Mouse (Mus musculus) CH12.LX (cell line): Measurements from ENCODE around the gene 4930404H24Rik. TPM values are rescaled to one million over a fixed set of nuclear protein-coding genes. Genes with fewer than 3 reads are reported as not detected.

Experiments used
- DNase-seq: peaks from one replicate; pipeline ENCODE4 v3.0.0-alpha.2; 2013; ENCODE audit errors: extremely low read depth
- H3K27ac ChIP-seq: 2 replicates; pipeline ENCODE4 v1.5.1; 2012; ENCODE audit warnings: low read depth, mild to moderate bottlenecking, control low read depth, moderate library complexity; ENCODE audit not compliant: insufficient read depth
- H3K27me3 ChIP-seq: replicated peaks from 2 replicates; pipeline ENCODE3; 2012; ENCODE audit warnings: inconsistent platforms
- H3K36me3 ChIP-seq, 2 experiments: replicated peaks in 1 of 2; 2 replicates each; pipeline versions ENCODE3 to v1.6.1; 2012; ENCODE audit warnings: inconsistent platforms in 1 of 2, low read length in 1 of 2, mild to moderate bottlenecking in 1 of 2, mixed read lengths in 1 of 2, moderate library complexity in 1 of 2; ENCODE audit not compliant: control insufficient read depth in 1 of 2, insufficient read depth in 1 of 2
- H3K4me1 ChIP-seq, 2 experiments: 2 replicates each; pipeline ENCODE4 v1.6.1; 2012; ENCODE audit warnings: inconsistent platforms in 1 of 2, moderate library complexity in 1 of 2; ENCODE audit not compliant: insufficient read depth in 2 of 2, control insufficient read depth in 1 of 2
- H3K4me2 ChIP-seq: 2 replicates; pipeline ENCODE4 v1.6.1; 2012; ENCODE audit warnings: low read depth, mild to moderate bottlenecking, control low read depth; ENCODE audit not compliant: poor library complexity, insufficient read depth, severe bottlenecking
- H3K4me3 ChIP-seq, 3 experiments: fragments of 150-350 bp in 1 of 3; sonication (generic) in 1 of 3; replicated peaks in 1 of 3; 2 replicates each; pipeline versions ENCODE3 to v1.5.1; 2011 to 2012; ENCODE audit warnings: low read depth in 2 of 3, low read length in 2 of 3, mild to moderate bottlenecking in 2 of 3, moderate library complexity in 2 of 3, control low read depth in 1 of 3, improper control_type of control experiment in 1 of 3, inconsistent platforms in 1 of 3, mixed read lengths in 1 of 3; ENCODE audit not compliant: poor library complexity in 1 of 3
- H3K79me2 ChIP-seq: replicated peaks from 2 replicates; pipeline ENCODE4 v1.6.1; 2012; ENCODE audit warnings: mild to moderate bottlenecking, moderate library complexity; ENCODE audit not compliant: control insufficient read depth, poor library complexity, insufficient read depth, severe bottlenecking; ENCODE audit errors: extremely low read depth
- H3K9ac ChIP-seq: 2 replicates; pipeline ENCODE4 v1.6.1; 2012; ENCODE audit warnings: low read depth, mild to moderate bottlenecking, control low read depth, moderate library complexity; ENCODE audit not compliant: insufficient read depth
- H3K9me3 ChIP-seq: replicated peaks from 2 replicates; pipeline ENCODE3; 2012; ENCODE audit warnings: low read length, inconsistent platforms, mixed read lengths
- BHLHE40 ChIP-seq: IDR thresholded peaks from 2 replicates; pipeline ENCODE4 v1.6.1; 2011; ENCODE audit warnings: mild to moderate bottlenecking, low read depth, low read length, improper control_type of control experiment
- CHD1 ChIP-seq: IDR thresholded peaks from 2 replicates; pipeline ENCODE4 v1.6.1; 2012; ENCODE audit warnings: low read depth, low read length, improper control_type of control experiment, inconsistent platforms
- CTCF ChIP-seq, 2 experiments: IDR thresholded peaks in 1 of 2; conservative IDR thresholded peaks in 1 of 2; 2 replicates each; pipeline ENCODE4 v1.5.1; 2011 to 2012; ENCODE audit warnings: low read depth in 2 of 2, low read length in 2 of 2, improper control_type of control experiment in 1 of 2, inconsistent platforms in 1 of 2, mild to moderate bottlenecking in 1 of 2, moderate library complexity in 1 of 2
- E2F4 ChIP-seq: IDR thresholded peaks from 2 replicates; pipeline ENCODE4 v1.6.1; 2011; ENCODE audit warnings: low read depth, low read length, improper control_type of control experiment; ENCODE audit not compliant: insufficient replicate concordance
- ELF1 ChIP-seq: IDR thresholded peaks from 2 replicates; pipeline ENCODE4 v1.6.1; 2014; ENCODE audit warnings: low read depth, mild to moderate bottlenecking, inconsistent platforms, low read length, improper control_type of control experiment
- EP300 ChIP-seq: IDR thresholded peaks from 2 replicates; pipeline ENCODE4 v1.6.1; 2011; ENCODE audit warnings: low read length, improper control_type of control experiment
- ETS1 ChIP-seq: conservative IDR thresholded peaks from 2 replicates; pipeline ENCODE4 v1.6.1; 2012; ENCODE audit warnings: low read depth, mild to moderate bottlenecking, inconsistent platforms, low read length, improper control_type of control experiment, moderate library complexity
- GABPA ChIP-seq: IDR thresholded peaks from 2 replicates; pipeline ENCODE4 v1.6.1; 2012; ENCODE audit warnings: low read depth, low read length, improper control_type of control experiment, inconsistent platforms; ENCODE audit not compliant: insufficient replicate concordance
- JUN ChIP-seq: IDR thresholded peaks from 2 replicates; pipeline ENCODE4 v1.6.1; 2011; ENCODE audit warnings: low read depth, mild to moderate bottlenecking, low read length, improper control_type of control experiment, moderate library complexity; ENCODE audit not compliant: insufficient read depth
- JUND ChIP-seq: conservative IDR thresholded peaks from 2 replicates; pipeline ENCODE4 v1.6.1; 2011; ENCODE audit warnings: low read depth, low read length, improper control_type of control experiment
- KAT2A ChIP-seq: IDR thresholded peaks from 2 replicates; pipeline ENCODE4 v1.6.1; 2012; ENCODE audit warnings: low read length, improper control_type of control experiment, inconsistent platforms; ENCODE audit not compliant: insufficient replicate concordance
- MAFK ChIP-seq: IDR thresholded peaks from 2 replicates; pipeline ENCODE4 v1.6.1; 2011; ENCODE audit warnings: low read length, improper control_type of control experiment; ENCODE audit not compliant: insufficient replicate concordance
- MAX ChIP-seq: IDR thresholded peaks from 2 replicates; pipeline ENCODE4 v1.6.1; 2011; ENCODE audit warnings: low read length, improper control_type of control experiment
- MXI1 ChIP-seq: IDR thresholded peaks from 2 replicates; pipeline ENCODE4 v1.6.1; 2011; ENCODE audit warnings: mild to moderate bottlenecking, low read depth, low read length, improper control_type of control experiment
- MYC ChIP-seq: IDR thresholded peaks from 2 replicates; pipeline ENCODE4 v1.6.1; 2011; ENCODE audit warnings: low read depth, mild to moderate bottlenecking, improper control_type of control experiment, low read length
- POLR2A ChIP-seq: IDR thresholded peaks from 2 replicates; pipeline ENCODE4 v1.6.1; 2011; ENCODE audit warnings: low read depth, mild to moderate bottlenecking, improper control_type of control experiment, low read length
- RAD21 ChIP-seq: IDR thresholded peaks from 2 replicates; pipeline ENCODE4 v1.6.1; 2011; ENCODE audit warnings: low read depth, mild to moderate bottlenecking, low read length, improper control_type of control experiment, moderate library complexity
- RCOR1 ChIP-seq: conservative IDR thresholded peaks from 2 replicates; pipeline ENCODE4 v1.6.1; 2012; ENCODE audit warnings: low read depth, mild to moderate bottlenecking, inconsistent platforms, low read length, improper control_type of control experiment
- TBP ChIP-seq: conservative IDR thresholded peaks from 2 replicates; pipeline ENCODE4 v1.6.1; 2011; ENCODE audit warnings: low read depth, low read length, improper control_type of control experiment
- UBTF ChIP-seq: IDR thresholded peaks from 2 replicates; pipeline ENCODE4 v1.6.1; 2012; ENCODE audit warnings: low read depth, mild to moderate bottlenecking, inconsistent platforms, low read length, improper control_type of control experiment, moderate library complexity
- USF1 ChIP-seq: IDR thresholded peaks from 2 replicates; pipeline ENCODE4 v1.6.1; 2014; ENCODE audit warnings: low read depth, mild to moderate bottlenecking, inconsistent platforms, low read length, improper control_type of control experiment
- USF2 ChIP-seq: conservative IDR thresholded peaks from 2 replicates; pipeline ENCODE4 v1.6.1; 2011; ENCODE audit warnings: low read depth, low read length, improper control_type of control experiment
- ZC3H11A ChIP-seq: IDR thresholded peaks from 2 replicates; pipeline ENCODE4 v1.6.1; 2012; ENCODE audit warnings: low read depth, mild to moderate bottlenecking, inconsistent platforms, low read length, improper control_type of control experiment
- ZMIZ1 ChIP-seq: IDR thresholded peaks from 2 replicates; pipeline ENCODE4 v1.6.1; 2012; ENCODE audit warnings: low read depth, mild to moderate bottlenecking, inconsistent platforms, low read length, improper control_type of control experiment
- dilution Hi-C: fragments of 300-500 bp; cut with MboI; formaldehyde crosslinking; loops from 2 replicates; pipeline ENCODE4 v1.14.3; 2020; ENCODE audit warnings: low sequenced_read_pairs; ENCODE audit not compliant: extremely low pct_unique_long_range_greater_than_20kb, extremely low pct_ligation_motif_present
- in situ Hi-C: fragments of 300-500 bp; cut with MboI; formaldehyde crosslinking; loops from 3 replicates; pipeline ENCODE4 v1.14.3; 2019; ENCODE audit warnings: low sequenced_read_pairs, low pct_ligation_motif_present, low pct_unique_long_range_greater_than_20kb, mixed read lengths
- polyA plus RNA-seq: library from polyadenylated mRNA; unstranded; fragments of >175 nt; gene quantifications from 2 replicates; pipeline ENCODE4 v1.2.1, GENCODE M21; 2012; ENCODE audit warnings: low read depth; ENCODE audit not compliant: insufficient read length
- total RNA-seq, 2 experiments: library from RNA; depleted of rRNA; stranded (reverse); fragments of 300-350 nt in 1 of 2; fragments of >200 nt in 1 of 2; gene quantifications; 2 replicates each; pipeline ENCODE4 v1.2.3; 2012 to 2014

Gene 4930404H24Rik
- total and polyA plus RNA-seq, 3 experiments, result not detected

DNA sequence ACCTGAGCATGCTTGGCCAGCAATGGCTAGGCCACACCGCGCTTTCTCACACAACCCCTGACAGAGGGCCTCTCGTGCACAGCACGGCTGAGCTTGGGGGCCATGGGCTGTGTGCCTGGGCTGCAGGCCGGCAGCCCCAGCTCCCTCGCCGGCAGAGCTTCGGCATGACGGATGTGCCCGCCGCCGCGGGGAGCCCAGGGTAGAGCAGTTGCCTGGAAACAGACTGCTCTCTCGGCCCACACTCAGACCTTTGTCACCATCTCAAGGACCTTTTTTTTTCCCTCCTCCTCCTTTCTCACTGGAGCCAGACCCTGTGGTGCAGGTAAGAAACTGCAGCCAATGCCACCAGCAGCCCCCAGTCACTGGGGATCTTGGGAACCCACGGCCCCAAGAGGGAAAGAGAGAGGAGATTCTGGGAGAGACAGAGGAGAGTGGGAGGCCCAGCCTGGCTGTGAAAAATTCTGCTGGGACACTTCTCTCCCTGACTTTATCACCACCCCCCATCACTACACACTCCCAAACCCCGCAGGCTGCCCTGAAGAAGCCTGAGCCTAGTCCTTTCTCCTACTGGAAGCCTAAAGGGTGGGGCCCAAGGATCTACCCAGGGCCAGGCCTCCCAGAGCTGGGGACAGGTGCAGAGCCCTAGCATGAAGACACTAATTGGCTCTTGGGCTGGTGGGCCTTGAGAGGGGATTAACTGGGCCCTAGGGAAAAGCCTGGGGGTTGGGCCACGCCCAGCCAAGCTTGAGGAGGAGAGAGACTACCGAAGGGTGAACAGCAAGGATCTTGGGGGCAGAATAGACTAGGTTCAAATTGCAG lies 16.8 kb downstream of the 4930404H24Rik start:
- H3K79me2 ChIP-seq, result no peaks in the 10 kb centered on the region
- no peak for DNase-seq
- H3K27ac ChIP-seq, result no peak overlapping the region
- no peak overlapping the region for H3K9ac ChIP-seq
- no peaks in the 10 kb centered on the region for H3K9me3 ChIP-seq
- dilution Hi-C loops (no loop called here), in situ Hi-C loops (loop anchor here (5.0 kb wide), 1 partner anchor 68 kb away; no protein-coding TSS in a partner anchor)
- H3K4me2 ChIP-seq, result no peak overlapping the region
- no peak overlapping the region for H3K4me3 ChIP-seq
- H3K4me1 ChIP-seq, result peaks cover 36 to 53% of the 10 kb centered on the region in 2 experiments
- H3K36me3 ChIP-seq, result no peaks in the 10 kb centered on the region
- H3K27me3 ChIP-seq, result no peaks in the 10 kb centered on the region
- no peak for TF ChIP-seq UBTF
- no peak for TF ChIP-seq TBP
- no peak for TF ChIP-seq E2F4
- TF ChIP-seq ETS1, result no peak
- no peak for TF ChIP-seq JUND
- TF ChIP-seq MYC, result no peak
- no peak for TF ChIP-seq CHD1
- no peak for TF ChIP-seq JUN
- TF ChIP-seq USF1, result no peak
- no peak for TF ChIP-seq RAD21

GRCm38 (mm10) chr2:153510136-153510535 lies 17.5 kb downstream of the 4930404H24Rik start:
- H3K36me3 ChIP-seq, result no peaks in the 10 kb centered on the region
- in situ Hi-C loops, result loop anchor here (5.0 kb wide), 1 partner anchor 67 kb away; no protein-coding TSS in a partner anchor
- DNase-seq, result no peak
- TF ChIP-seq POLR2A (no peak), KAT2A (no peak), ZMIZ1 (no peak), JUN (no peak), ELF1 (no peak), USF1 (no peak), EP300 (no peak), RAD21 (no peak), RCOR1 (no peak), CTCF (conservative IDR thresholded peaks at IDR 0.05 in 1 of 2, IDR thresholded peaks at IDR 0.05 in 1 of 2; ENCODE audit: low read depth in 2 of 2, low read length in 2 of 2) (no peak), MYC (no peak), MAFK (no peak), MXI1 (no peak), GABPA (no peak), BHLHE40 (no peak), ZC3H11A (no peak), UBTF (no peak), USF2 (no peak), JUND (no peak), MAX (no peak)
- H3K9me3 ChIP-seq, result no peaks in the 10 kb centered on the region
- no peak overlapping the region for H3K27ac ChIP-seq
- H3K27me3 ChIP-seq, result no peaks in the 10 kb centered on the region
- H3K4me1 ChIP-seq, result peaks cover 36 to 53% of the 10 kb centered on the region in 2 experiments
- no peak overlapping the region for H3K4me3 ChIP-seq
- no peak overlapping the region for H3K4me2 ChIP-seq
- dilution Hi-C loops, result no loop called here
- no peaks in the 10 kb centered on the region for H3K79me2 ChIP-seq
- no peak overlapping the region for H3K9ac ChIP-seq
